Mouse (Mus musculus): Measurements from ENCODE around the gene Cpa1. TPM values are rescaled to one million over a fixed set of nuclear protein-coding genes. Genes with fewer than 3 reads are reported as not detected.
A peak's percentile ranks its signal among the peaks of the same experiment; 100 is the strongest.

Gene Cpa1
- polyA plus RNA-seq, 1 experiment: 0.62 TPM

DNA sequence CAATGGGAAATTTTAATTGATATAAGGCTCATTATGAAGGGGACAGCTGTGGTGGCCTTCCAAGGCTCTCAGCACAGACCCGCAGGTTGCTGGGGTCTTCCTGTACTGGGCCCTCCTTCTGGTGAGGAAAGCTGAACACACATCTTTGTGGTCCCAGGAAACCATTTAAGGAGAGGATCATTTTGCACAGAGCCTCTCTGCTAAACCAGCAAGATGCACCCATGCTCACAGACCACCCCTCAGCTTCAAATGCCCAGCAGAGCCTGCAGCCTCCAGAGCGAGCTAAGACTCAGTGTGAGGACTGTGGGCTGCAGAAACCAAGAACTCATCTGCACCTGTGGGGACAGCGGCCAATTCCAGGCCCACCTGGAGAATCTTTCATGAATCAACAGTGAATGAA is 15.9 kb downstream of the Cpa1 start:
- H3K27ac ChIP-seq (ENCODE audit: control insufficient read depth, insufficient read depth, low read depth, low read length): no peak overlapping the region
- no peaks in the 10 kb centered on the region for H3K27me3 ChIP-seq (ENCODE audit: control insufficient read depth, insufficient read depth, low read length)
- H3K4me1 ChIP-seq (ENCODE audit: control insufficient read depth, insufficient read depth, low read length): no peaks in the 10 kb centered on the region
- H3K36me3 ChIP-seq (ENCODE audit: control insufficient read depth, insufficient read depth, low read length): no peaks in the 10 kb centered on the region; the same call in none of the 2 replicates
- TF ChIP-seq CTCF (IDR thresholded peaks at IDR 0.05; ENCODE audit: control insufficient read depth, insufficient read depth, insufficient replicate concordance, low read depth, low read length) (no peak), POLR2A (IDR thresholded peaks at IDR 0.05; ENCODE audit: control insufficient read depth, low read depth, low read length) (no peak)
- no peak overlapping the region for H3K4me3 ChIP-seq (ENCODE audit: control insufficient read depth, low read depth, low read length)

DNA sequence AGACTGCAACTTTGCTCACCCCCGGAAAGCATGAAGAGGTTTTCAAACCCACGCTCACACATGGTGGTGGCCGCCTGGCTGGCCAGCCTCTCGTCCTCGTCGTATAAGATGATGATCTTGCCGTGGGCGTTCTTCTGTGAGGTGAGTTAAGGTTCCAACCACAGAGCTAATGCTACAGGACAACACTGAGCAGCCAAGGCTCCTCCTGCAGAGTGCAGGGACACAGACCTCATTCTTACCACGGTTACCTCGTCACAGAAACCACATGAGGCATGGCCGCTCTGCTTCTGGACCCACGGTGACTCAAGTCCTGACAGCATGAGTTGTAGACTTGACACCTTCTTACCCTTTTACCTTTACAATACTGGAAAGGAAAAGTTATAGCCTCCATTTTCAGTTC is 18.3 kb downstream of the Cpa1 start:
- H3K27me3 ChIP-seq (ENCODE audit: control insufficient read depth, insufficient read depth, low read length): no peaks in the 10 kb centered on the region
- TF ChIP-seq CTCF (IDR thresholded peaks at IDR 0.05; ENCODE audit: control insufficient read depth, insufficient read depth, insufficient replicate concordance, low read depth, low read length): no peak
- 0 out of 2 replicates have a peak, but pooled peaks have one; percentile 21 for TF ChIP-seq POLR2A (IDR thresholded peaks at IDR 0.05; ENCODE audit: control insufficient read depth, low read depth, low read length)
- H3K27ac ChIP-seq (ENCODE audit: control insufficient read depth, insufficient read depth, low read depth, low read length): no peak overlapping the region
- no peaks in the 10 kb centered on the region; the same call in none of the 2 replicates for H3K36me3 ChIP-seq (ENCODE audit: control insufficient read depth, insufficient read depth, low read length)
- no peak overlapping the region for H3K4me3 ChIP-seq (ENCODE audit: control insufficient read depth, low read depth, low read length)
- H3K4me1 ChIP-seq (ENCODE audit: control insufficient read depth, insufficient read depth, low read length): no peaks in the 10 kb centered on the region

DNA sequence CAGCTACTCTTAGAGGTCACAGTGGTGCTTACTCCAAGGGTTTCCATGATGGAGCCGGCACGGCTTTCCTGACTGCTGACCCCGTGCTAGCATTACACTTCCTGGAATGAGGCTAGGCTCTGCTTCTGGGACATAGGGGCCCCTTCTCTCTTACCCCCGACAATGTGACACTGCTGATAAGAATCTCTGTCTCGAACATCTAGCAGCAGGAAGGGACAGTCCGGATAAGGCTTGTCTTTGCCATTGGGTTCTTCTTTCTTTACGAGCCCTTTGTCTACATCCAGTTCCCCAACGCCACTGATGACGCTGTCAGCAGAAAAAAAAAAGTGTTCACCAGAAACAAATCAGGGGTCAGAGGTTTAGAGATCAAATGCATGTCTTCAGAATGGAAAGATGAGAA is 19.6 kb downstream of the Cpa1 start:
- H3K4me3 ChIP-seq (ENCODE audit: control insufficient read depth, low read depth, low read length): no peak overlapping the region
- no peak for TF ChIP-seq POLR2A (IDR thresholded peaks at IDR 0.05; ENCODE audit: control insufficient read depth, low read depth, low read length)
- TF ChIP-seq CTCF (IDR thresholded peaks at IDR 0.05; ENCODE audit: control insufficient read depth, insufficient read depth, insufficient replicate concordance, low read depth, low read length): no peak
- H3K36me3 ChIP-seq (ENCODE audit: control insufficient read depth, insufficient read depth, low read length): no peaks in the 10 kb centered on the region; the same call in none of the 2 replicates
- H3K27ac ChIP-seq (ENCODE audit: control insufficient read depth, insufficient read depth, low read depth, low read length): no peak overlapping the region
- no peaks in the 10 kb centered on the region for H3K27me3 ChIP-seq (ENCODE audit: control insufficient read depth, insufficient read depth, low read length)
- no peaks in the 10 kb centered on the region for H3K4me1 ChIP-seq (ENCODE audit: control insufficient read depth, insufficient read depth, low read length)

DNA sequence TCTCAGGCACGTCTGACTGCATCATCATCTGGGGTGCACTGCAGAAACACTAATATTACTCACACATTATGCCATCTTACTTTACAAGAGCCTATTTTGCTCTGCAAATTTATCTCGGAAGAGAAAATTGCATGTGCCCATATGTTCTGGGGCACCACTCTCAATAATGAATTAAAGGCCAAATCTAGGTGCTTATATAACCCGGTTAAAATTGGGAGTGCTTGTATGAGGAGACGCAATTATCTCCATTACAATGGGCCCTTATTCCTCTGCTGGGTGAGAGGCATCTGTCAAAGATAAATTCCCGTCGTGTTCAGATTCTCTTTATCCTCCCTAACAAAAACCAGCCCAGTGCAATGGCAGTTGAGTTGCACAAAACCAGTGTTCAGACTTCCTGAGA is 25.8 kb downstream of the Cpa1 start:
- no peak for TF ChIP-seq CTCF (IDR thresholded peaks at IDR 0.05; ENCODE audit: control insufficient read depth, insufficient read depth, insufficient replicate concordance, low read depth, low read length)
- no peak for TF ChIP-seq POLR2A (IDR thresholded peaks at IDR 0.05; ENCODE audit: control insufficient read depth, low read depth, low read length)
- Histone ChIP-seq H3K4me1 (ENCODE audit: control insufficient read depth, insufficient read depth, low read length) (no peaks in the 10 kb centered on the region), H3K36me3 (ENCODE audit: control insufficient read depth, insufficient read depth, low read length) (no peaks in the 10 kb centered on the region; the same call in 1 of the 2 replicates), H3K27ac (ENCODE audit: control insufficient read depth, insufficient read depth, low read depth, low read length) (no peak overlapping the region), H3K4me3 (ENCODE audit: control insufficient read depth, low read depth, low read length) (no peak overlapping the region), H3K27me3 (ENCODE audit: control insufficient read depth, insufficient read depth, low read length) (no peaks in the 10 kb centered on the region)

- Histone ChIP-seq H3K27ac (ENCODE audit: control insufficient read depth, insufficient read depth, low read depth, low read length) (no peak overlapping the region), H3K36me3 (ENCODE audit: control insufficient read depth, insufficient read depth, low read length) (no peaks in the 10 kb centered on the region; the same call in 1 of the 2 replicates), H3K4me3 (ENCODE audit: control insufficient read depth, low read depth, low read length) (no peak overlapping the region), H3K27me3 (ENCODE audit: control insufficient read depth, insufficient read depth, low read length) (no peaks in the 10 kb centered on the region), H3K4me1 (ENCODE audit: control insufficient read depth, insufficient read depth, low read length) (no peaks in the 10 kb centered on the region)
- TF ChIP-seq CTCF (IDR thresholded peaks at IDR 0.05; ENCODE audit: control insufficient read depth, insufficient read depth, insufficient replicate concordance, low read depth, low read length) (no peak), POLR2A (IDR thresholded peaks at IDR 0.05; ENCODE audit: control insufficient read depth, low read depth, low read length) (no peak)
These were observed 26.3 kb downstream of the Cpa1 start for GRCm38 (mm10) chr6:30665296-30665695.

GRCm38 (mm10) chr6:30666043-30666442 is 27.0 kb downstream of the Cpa1 start:
- Histone ChIP-seq H3K4me3 (ENCODE audit: control insufficient read depth, low read depth, low read length) (no peak overlapping the region), H3K27me3 (ENCODE audit: control insufficient read depth, insufficient read depth, low read length) (no peaks in the 10 kb centered on the region), H3K4me1 (ENCODE audit: control insufficient read depth, insufficient read depth, low read length) (no peaks in the 10 kb centered on the region), H3K36me3 (ENCODE audit: control insufficient read depth, insufficient read depth, low read length) (no peaks in the 10 kb centered on the region; the same call in 1 of the 2 replicates), H3K27ac (ENCODE audit: control insufficient read depth, insufficient read depth, low read depth, low read length) (no peak overlapping the region)
- TF ChIP-seq CTCF (IDR thresholded peaks at IDR 0.05; ENCODE audit: control insufficient read depth, insufficient read depth, insufficient replicate concordance, low read depth, low read length) (no peak), POLR2A (IDR thresholded peaks at IDR 0.05; ENCODE audit: control insufficient read depth, low read depth, low read length) (no peak)

- Histone ChIP-seq H3K36me3 (ENCODE audit: control insufficient read depth, insufficient read depth, low read length) (no peaks in the 10 kb centered on the region; the same call in 1 of the 2 replicates), H3K4me3 (ENCODE audit: control insufficient read depth, low read depth, low read length) (no peak overlapping the region), H3K4me1 (ENCODE audit: control insufficient read depth, insufficient read depth, low read length) (no peaks in the 10 kb centered on the region), H3K27me3 (ENCODE audit: control insufficient read depth, insufficient read depth, low read length) (no peaks in the 10 kb centered on the region), H3K27ac (ENCODE audit: control insufficient read depth, insufficient read depth, low read depth, low read length) (no peak overlapping the region)
- TF ChIP-seq CTCF (IDR thresholded peaks at IDR 0.05; ENCODE audit: control insufficient read depth, insufficient read depth, insufficient replicate concordance, low read depth, low read length): no peak
- TF ChIP-seq POLR2A (IDR thresholded peaks at IDR 0.05; ENCODE audit: control insufficient read depth, low read depth, low read length): no peak
These were observed 28.6 kb downstream of the Cpa1 start for GRCm38 (mm10) chr6:30667585-30667984.

GRCm38 (mm10) chr6:30671696-30672095 is 32.7 kb downstream of the Cpa1 start:
- H3K4me1 ChIP-seq (ENCODE audit: control insufficient read depth, insufficient read depth, low read length): no peaks in the 10 kb centered on the region
- no peaks in the 10 kb centered on the region for H3K27me3 ChIP-seq (ENCODE audit: control insufficient read depth, insufficient read depth, low read length)
- TF ChIP-seq CTCF (IDR thresholded peaks at IDR 0.05; ENCODE audit: control insufficient read depth, insufficient read depth, insufficient replicate concordance, low read depth, low read length) (no peak), POLR2A (IDR thresholded peaks at IDR 0.05; ENCODE audit: control insufficient read depth, low read depth, low read length) (no peak)
- no peak overlapping the region for H3K4me3 ChIP-seq (ENCODE audit: control insufficient read depth, low read depth, low read length)
- H3K36me3 ChIP-seq (ENCODE audit: control insufficient read depth, insufficient read depth, low read length): no peaks in the 10 kb centered on the region; the same call in 1 of the 2 replicates
- H3K27ac ChIP-seq (ENCODE audit: control insufficient read depth, insufficient read depth, low read depth, low read length): no peak overlapping the region
